Mouse (Mus musculus) induced T-regulatory cell, adult 2 months (primary cell): ENCODE measurements at regions not wholly inside any gene's neighbourhood (a gene's known extent, or its start where the extent isn't known, plus 50 kb on each side); places are given as distances from the start of the nearest gene placed in this dataset.
A peak's percentile ranks its signal among the peaks of the same experiment; 100 is the strongest.

Experiments used
- DNase-seq: peaks from one replicate; pipeline ENCODE4 v3.0.0-alpha.2; 2012; ENCODE audit warnings: low read depth

DNA sequence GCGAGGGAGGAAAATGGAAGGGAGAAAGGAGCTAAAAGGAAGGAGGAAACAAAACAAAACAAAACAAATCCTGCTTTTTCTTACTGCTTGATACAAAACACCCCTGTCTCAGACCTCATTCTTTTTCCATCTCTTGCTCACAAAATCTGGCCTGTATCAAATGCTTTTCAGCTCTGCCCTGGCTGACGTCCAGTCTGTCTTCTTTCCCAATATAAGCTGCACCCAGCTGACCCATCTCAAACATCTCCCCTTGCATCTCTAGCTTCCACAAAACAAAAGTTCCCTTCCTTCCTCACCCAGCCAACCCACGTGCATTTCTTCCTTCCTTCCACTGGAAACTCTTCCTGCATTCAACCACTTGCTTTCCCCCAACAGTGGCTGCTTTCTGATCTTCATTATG is 183.1 kb upstream of the Usp25 start:
- DNase-seq, result no peak

DNA sequence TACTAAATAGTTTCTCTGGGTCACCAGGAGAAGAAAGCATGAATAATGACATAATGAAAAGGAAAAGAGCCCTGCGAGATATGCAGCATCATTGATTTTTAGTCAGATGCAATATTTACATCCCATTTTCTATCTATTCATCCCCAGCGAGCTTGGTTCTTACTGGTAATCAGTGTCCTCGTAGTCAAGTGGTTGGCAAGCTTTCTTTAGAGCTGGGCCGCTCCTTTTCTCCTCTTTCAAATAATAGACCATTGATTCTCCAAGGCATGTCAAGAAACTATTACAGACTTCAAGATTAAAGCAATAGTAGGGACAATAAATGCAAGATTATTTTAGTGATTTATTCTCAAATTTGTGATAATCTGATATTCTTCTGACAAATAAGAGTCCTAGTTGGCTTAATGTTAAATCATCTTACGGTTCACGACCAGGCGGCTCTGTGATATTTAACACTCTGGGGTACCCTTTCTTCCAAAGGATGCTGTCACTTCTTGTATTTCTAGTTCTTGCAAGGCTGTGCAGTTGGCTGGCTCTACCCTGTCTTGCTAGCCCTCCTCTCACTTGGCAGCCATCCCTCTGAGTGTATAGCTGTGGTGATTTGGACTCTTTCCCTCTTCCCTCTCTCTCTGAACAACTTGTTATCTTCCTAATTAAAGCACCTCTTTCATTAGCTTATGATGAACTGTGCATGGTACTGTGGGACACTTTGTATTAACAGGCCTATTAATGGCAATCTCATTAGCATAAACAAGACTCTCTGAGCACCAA is 185.6 kb upstream of the Usp25 start:
- no peak for DNase-seq

DNA sequence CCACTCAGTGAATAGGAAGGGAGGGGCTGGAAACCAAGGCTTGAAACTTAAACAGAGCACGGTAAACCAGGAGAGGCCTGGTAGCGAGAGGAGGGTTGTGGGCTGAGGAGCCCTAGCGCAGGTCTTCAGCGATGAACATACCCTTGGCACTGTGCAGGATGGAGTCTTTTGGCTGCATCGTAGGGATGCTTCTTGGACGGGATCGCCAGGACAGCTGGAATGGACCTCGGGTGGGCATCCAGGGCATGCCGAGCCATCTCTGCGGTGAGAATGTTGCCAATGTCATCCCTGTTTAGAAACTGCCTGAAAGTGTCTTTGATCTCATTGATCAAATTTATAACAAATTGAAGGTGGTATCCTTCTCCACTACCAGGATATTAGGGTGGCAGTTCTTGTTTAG is 192.2 kb upstream of the Usp25 start:
- DNase-seq, result no peak

DNA sequence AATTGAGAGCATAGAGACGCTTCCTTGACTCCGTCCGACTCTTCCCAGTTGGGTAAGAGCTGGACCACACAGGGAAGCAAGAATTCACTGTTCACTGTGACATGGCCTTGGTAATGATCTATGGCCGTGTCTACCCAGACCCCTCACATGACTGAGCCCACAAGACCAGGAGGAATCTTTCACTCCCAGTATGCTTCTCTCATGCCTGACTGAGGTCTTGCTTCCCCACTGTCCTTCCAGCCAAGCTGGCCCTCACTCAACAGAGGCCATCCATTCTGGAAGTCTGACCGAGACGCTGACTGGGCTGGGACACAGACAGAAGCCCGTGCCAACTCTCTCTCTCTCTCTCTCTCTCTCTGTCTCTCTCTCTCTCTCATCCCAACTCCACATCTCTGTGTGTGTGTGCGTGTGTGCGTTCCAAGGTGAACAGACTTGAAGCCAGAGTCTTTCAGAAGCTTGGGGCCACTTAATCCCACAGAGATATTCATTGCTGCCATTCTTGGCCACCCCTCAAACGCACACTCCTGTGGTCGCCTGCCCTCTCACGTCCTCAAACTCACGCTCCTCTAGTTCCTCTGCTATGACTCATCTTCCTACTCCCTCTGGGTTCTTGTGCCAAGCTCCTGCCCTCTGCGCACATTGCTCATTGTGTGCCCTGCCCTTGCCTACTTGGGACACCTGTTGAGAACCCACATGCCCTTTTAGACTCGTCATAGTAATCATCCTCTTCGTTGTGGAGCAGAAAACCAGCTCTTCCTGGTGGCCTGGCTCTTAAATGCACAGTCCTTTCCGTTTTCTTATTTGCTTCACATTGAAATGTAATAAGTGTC is 197.2 kb upstream of the Usp25 start:
- DNase-seq, result no peak

DNA sequence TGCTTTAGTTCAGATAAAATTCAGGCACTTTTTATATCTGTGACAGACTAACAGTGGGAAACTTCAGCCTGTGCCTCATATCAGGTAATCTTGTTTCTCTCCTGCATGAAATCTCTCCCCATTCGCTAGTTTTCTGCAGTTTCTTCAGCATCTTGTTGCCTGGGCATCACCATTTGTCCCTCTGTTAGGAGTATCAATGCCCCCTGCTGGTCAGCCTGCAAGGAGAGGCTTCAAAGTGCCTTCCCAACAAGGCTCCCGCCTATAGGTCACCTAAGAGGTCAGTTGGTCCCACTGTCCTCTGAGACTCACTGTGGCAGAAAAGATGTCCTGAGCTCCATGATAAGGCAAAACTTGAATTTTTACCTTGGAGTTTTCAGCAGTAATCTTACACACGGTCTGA is 209.8 kb upstream of the Usp25 start:
- peak; percentile 43 for DNase-seq

DNA sequence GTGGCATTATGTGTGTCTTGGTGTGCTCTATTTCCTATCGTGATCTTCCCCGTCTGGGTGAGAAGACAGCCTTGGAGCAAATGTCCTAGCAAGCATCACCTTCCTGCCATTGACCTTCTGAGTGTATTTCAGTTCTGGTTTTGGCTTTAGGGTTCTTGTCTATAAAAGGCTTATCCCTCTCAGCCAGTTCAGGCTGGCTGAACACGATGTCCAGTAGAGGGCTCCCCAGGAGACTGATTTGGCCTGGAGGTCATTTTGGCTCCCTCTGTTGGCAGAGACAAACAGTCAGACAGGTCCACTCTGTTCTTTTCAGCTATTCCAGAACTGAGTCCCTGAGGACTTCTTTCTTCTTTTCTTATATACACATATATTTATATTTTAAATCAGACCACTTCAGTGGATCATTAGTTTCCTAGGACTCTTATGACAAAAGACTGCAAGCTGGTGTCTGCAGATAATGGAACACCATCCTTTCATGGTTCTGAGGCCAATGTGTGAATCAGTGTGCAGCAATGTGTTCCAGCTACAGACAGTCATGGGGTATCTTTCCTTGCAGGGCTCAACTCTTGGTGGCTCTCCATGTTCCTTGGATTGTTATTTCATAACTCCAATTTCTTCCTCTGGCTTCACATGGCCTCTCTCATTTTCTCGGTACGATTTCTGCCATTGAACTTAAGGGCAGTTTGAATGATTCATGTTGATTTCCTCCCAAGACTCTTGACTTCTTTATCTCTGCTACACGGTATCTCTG is 226.9 kb upstream of the Usp25 start:
- DNase-seq, result peak; percentile 64

DNA sequence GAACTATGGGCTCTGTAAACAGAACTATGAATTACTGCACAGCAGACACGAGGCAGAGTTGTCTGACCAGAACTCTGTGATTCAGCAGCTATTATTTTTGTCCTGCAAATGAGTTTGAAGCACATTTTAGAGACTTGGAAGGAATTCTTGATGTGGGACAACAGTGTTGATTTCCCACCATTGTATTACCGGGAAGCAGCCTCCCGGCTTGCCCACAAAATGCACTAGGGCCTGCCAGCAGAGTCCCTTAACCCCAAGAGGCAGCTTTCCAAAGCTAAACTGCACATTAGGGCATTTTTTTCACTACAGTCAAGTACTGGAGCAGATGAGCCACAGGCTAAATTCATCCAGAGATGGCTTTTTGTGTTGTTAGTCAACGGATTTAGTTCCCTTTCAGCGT is 230.8 kb upstream of the Usp25 start:
- DNase-seq, result no peak

DNA sequence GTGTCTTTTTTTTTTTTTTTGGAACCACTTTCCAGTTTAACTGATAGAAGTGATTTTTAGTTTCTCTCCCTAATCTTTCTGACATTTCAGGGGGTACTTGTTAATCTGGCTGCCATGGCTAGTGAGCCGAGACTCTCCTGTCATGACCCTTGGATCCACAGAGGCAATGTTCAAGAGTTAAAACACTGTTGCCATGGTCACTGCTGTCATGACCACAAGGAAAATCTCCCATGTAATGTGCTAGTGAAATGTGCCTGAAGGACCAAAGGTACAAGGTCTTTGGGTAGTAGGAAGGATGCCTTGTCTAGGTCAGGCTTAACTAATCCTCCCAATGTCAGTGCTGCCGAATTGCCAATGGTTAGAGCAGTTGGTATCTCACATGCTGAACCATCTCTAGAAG is 237.7 kb upstream of the Usp25 start:
- DNase-seq, result no peak

DNA sequence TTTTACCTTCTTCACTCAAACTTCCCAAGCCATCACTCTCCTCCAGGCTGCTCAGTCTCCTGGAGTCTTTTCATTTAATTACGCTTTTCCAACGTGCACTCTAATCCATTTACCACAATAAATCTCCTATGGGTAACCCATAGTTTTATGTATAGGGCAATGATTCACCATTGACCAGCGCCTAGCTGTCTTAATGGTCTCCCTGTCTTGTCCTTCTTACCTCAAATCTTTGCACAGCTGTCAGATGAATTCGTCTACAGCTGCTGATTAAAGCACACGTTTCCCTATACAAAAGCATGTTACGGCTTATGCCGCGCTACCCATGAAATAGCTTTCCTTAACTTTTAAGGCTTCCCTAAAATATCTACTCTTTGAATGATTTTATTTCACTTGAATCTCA is 239.5 kb upstream of the Usp25 start:
- DNase-seq, result no peak

DNA sequence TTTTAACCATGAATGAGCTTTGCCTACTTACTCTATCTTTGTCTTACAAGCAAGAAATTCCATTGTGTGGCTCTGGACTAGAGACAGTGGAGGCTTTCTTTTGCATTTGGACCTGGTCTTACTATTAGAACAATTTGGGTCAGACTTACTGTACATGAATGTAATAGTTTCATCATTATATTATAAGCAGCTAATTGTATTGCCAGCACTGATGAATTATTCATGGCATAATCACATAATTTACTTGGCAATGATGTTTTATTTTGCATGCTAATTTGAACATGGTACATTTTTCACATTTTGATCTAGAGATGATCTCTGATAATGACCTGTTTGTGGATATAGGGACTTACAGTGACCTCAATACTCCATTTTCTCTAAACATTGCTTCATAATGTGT is 240.0 kb upstream of the Usp25 start:
- DNase-seq, result no peak

DNA sequence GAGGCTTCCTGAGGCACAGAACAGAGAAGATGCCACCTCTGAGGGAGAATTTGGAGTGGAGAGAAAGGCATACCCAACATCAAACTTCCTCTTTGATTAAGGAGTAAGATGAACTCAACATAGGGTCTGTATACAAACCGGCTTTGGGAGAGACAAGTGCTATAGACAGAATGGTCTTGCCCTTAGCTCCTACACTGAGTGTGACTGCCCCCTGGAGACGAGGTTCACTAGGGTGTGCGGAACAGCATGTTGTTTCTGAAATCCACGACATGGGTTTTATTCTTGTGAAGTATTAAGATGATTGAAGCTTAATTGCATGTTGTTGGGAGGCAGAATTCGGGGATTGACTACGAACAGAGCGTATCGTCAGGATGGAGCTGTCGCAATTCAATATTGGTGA is 244.9 kb upstream of the Usp25 start:
- DNase-seq, result peak; percentile 65

DNA sequence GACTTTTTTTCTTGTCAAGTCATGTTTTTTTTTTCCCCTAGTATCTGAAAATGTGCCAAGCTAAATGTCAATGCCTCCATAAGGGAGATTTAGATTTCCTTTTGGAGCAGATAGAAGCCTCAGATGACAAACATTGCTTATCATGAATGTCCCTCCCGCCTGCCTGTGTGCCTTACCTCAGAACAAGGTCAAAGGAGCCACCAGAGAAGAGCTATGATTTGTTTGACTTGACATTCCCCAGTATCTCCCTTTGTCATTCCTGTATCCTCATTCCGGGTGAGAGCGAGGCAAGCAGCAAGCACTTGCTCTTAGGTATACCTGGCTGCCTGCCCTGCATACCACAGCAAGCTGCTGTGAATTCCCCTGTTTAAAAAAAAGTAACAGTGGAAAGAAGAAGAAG is 246.9 kb upstream of the Usp25 start:
- DNase-seq, result no peak

DNA sequence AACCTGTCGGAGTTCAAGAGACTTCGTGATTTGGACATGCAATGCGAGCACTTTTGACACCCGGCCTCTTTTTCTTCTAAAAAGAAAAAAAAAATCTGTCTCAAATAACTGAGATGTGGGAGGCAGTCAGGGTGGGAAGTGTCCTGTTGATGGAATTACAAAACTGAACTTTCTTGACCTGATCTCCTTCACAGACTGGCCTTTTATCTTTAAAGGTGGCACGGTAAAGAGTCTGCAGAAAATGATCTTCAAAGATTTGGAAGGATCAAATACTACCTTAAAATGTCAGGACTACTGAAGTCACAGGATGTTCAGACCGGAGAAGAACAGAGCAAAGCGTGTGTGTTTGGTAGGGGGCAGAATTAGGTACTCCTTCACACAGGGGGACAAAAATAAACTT is 248.0 kb upstream of the Usp25 start:
- DNase-seq, result peak; percentile 18

DNA sequence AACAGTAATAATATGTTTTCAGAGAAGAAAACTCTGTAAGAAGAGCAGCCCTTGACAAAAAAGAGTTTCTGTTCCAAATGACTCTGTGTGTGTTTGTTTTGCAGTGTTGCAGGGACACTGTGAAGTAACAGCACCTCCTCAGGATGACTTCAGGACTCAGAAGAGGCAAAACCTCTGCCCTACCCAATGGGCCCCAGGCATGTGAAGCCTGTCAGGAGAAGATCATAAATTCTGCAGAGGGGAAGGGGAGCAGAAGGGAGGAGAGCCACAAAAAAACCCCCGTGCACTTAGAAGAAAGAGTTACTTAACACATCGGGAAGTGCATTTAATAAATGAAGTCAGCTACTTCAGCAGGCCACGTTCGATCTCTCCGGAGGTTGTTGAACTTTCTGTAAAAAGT is 248.5 kb upstream of the Usp25 start:
- peak; percentile 9 for DNase-seq

DNA sequence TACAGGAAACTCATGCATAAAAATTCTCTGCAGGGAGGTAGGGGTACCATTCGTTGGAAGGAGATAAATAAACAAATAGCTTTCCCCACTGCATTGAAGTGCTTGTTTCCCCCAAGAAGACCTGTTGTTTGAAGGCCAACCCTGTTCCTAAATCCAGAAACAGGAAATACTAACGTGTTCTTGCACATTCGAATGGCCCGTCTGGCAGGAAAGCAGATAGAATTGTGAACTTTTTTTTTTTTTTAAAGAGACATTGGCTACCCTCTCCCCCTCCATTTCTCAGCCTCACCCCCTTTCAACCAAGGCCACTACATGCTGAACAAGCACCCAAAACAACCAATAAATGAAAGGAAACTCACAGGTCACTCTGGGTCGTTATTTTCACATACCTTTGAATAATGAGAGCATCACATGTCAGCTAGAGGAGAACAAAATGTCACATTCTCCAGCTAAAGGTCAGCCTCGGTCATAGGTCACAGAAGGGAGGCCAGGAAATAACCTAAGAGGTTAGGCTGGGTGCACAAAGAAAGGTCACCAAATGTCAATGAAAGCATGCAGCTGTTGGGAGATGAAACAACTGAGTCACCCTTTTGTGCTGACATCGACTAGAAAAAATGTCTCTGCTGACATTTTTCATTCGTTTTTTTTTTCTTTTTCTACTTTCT is 250.8 kb upstream of the Usp25 start:
- DNase-seq, result peak; percentile 65

DNA sequence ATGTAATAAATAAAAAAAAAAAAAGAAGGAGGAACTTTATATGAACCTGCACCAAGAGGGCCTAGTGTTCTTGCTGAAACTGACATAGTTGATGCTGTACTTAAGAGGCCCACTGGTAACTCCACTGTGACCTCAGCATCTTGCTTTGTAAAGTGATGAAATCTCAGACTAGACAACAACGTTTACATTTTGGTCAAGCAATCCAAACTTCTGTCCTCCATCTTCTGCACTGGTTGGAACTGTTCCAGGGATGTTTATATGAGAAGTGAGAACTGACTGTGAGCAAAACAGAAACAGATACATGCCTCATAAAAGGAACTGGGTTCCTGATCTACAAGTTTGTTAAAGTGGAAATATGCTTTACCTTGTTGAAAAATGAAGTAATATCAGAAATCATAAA is 251.7 kb upstream of the Usp25 start:
- DNase-seq, result peak; percentile 20

DNA sequence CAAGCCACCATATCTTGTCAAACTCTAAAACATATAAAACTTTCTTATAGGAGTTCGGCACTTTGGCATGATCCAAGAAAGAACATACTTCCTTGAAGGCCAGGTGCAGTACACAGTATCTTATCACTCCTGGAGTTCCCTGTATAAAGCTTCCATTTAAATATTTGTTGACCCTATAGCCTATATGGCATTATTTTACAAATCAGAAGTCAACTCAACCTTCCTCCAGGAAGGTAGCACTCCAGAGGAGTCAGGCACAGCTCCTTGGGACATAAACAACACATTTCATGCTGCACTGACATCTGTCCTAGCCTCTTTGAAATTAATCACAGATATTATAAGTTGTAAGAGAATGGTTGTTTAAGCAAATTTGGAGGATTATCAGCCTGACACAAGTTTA is 252.5 kb upstream of the Usp25 start:
- no peak for DNase-seq

DNA sequence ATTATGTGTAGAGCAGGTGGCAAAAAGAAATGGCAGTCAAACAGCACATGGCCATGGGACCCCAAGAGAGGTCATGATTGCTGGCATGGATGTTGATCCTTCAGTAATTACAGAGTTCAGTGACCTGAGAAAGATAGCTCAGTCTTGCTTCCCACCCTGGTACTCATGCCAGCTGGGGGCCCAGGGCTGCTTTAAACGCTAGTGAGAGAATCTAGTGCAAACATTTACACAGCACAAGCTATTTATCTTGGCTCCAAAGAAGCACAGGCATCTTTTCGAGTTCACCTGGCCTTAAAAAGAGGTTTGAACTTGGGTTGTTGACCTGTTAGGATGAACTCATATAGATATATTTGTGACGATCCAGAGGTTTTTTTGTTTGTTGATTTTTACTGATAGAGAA is 258.6 kb upstream of the Usp25 start:
- DNase-seq, result no peak

DNA sequence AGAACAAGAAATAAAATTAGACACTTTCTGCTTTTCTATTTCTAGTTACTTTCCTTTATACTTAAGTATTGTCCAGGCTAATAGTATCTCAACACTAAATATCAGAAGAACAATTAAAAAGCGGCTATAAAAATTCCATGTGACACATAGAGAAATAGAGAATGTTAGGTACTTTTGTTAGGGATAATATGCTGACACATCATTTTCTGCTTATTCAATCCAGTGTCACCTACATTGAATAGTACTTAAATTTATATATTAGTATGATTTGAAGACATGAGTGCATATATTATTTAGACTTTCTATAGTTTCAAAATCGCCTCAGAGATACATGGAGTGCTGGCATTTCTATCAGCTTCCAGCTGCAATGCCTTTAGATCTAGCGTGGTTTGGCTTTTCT is 267.1 kb upstream of the Usp25 start:
- DNase-seq, result no peak

DNA sequence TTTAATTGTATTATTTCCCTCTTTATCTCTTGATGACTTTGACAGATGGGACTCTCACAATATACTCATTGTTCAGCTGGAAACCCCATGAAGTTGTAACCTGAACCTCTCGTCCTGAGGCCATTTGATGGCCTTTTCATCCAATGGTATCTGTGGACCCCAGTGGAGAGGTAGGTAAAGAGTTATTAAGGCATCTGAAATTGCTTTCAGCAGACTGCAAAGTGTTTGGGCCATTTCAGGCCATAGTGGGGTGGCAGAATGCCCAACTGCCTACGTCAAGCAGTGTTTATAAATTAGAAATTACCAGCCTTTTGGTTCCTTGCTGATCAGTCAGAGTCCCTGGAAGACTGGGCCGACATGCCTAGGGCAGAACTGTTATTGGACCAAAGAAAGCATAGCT is 272.4 kb upstream of the Usp25 start:
- DNase-seq, result no peak

DNA sequence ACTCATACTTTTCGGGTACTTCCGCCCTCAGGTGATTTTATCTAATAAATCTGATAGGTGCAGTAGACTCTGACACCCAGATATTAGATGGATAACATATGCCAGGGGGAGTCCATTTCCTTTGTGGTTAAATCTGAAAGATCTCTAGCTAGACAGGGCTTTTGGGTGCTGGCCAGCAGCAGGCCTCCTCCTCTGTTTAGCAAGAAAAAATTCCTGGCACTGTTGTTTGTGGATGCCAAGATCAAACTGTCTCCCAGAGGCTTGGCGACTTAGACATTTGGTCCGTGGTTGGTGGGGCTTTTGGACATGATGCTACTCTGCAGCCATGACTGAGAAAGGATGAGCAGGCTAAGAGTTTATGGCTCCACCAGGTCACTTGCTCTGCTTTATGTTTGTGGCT is 287.5 kb upstream of the Usp25 start:
- DNase-seq, result no peak

DNA sequence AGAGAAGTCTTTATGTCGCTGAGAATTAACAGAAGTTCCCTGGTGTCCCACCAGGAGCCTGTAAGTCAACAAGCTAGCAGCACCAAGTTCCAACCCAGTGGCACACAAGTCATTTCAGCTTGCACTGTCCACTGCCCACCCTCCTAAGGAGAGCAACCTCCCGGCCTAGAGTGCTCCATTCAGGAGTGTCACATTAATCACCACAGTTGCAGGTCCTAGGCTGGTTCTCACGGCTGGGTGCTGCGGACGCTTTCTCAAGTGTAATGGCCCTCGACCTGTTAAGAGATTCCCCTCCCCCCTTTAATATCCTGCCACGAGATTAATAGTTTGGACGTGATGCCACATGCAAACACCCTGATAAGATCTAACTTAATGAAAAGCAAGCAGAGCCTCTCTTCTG is 288.2 kb upstream of the Usp25 start:
- no peak for DNase-seq
